Mouse (Mus musculus) liver, embryonic 13.5 days (tissue): ENCODE measurements around the gene Popdc2. TPM values are rescaled to one million over a fixed set of nuclear protein-coding genes. Genes with fewer than 3 reads are reported as not detected.

ENCODE experiments used
- ATAC-seq: fragments of 200-750 bp; cut with Nextera tagmentation; 2 replicates; pipeline ENCODE4 v1.8.0; 2017; ENCODE audit warnings: low read depth, mild to moderate bottlenecking, moderate number of reproducible peaks, moderate library complexity
- DNase-seq: peaks from one replicate; pipeline ENCODE4 v3.0.0; 2022
- H3K27ac ChIP-seq: fragments of 300-500 bp; sonication (generic); 2 replicates; pipeline ENCODE4 v1.5.1; 2015; ENCODE audit warnings: moderate library complexity, mild to moderate bottlenecking, inconsistent platforms
- H3K27me3 ChIP-seq: fragments of 300-500 bp; sonication (generic); 2 replicates; pipeline ENCODE4 v1.6.1; 2015; ENCODE audit warnings: mild to moderate bottlenecking, inconsistent platforms
- H3K36me3 ChIP-seq: fragments of 300-500 bp; sonication (generic); 2 replicates; pipeline ENCODE4 v1.6.1; 2015; ENCODE audit warnings: mild to moderate bottlenecking, inconsistent platforms
- H3K4me1 ChIP-seq: fragments of 300-500 bp; sonication (generic); replicated peaks from 2 replicates; pipeline ENCODE4 v1.6.1; 2015; ENCODE audit warnings: inconsistent platforms
- H3K4me2 ChIP-seq: fragments of 300-500 bp; sonication (generic); 2 replicates; pipeline ENCODE4 v1.6.1; 2015; ENCODE audit warnings: inconsistent platforms, mild to moderate bottlenecking, moderate library complexity
- H3K4me3 ChIP-seq: fragments of 300-500 bp; sonication (generic); replicated peaks from 2 replicates; pipeline ENCODE4 v1.5.1; 2015; ENCODE audit warnings: mild to moderate bottlenecking, inconsistent platforms
- H3K9ac ChIP-seq: fragments of 300-500 bp; sonication (generic); 2 replicates; pipeline ENCODE4 v1.6.1; 2015; ENCODE audit warnings: mild to moderate bottlenecking, inconsistent platforms
- H3K9me3 ChIP-seq: fragments of 300-500 bp; sonication (generic); replicated peaks from 2 replicates; pipeline ENCODE4 v1.6.1; 2016; ENCODE audit warnings: inconsistent platforms
- WGBS: fragments of 180-500 bp; shearing (Covaris S2); methylation state at CpG from one replicate; pipeline ENCODE4 v1.1.7; 2015; ENCODE audit not compliant: insufficient replicate concordance; 5-methylcytosine and 5-hydroxymethylcytosine counted together
- polyA plus RNA-seq: library from polyadenylated mRNA; unstranded; fragments of >200 nt; fragmentation: Nextera tagmentation; extraction: Ambion mirVana; gene quantifications from 2 replicates; pipeline ENCODE4 v1.2.1, GENCODE M21; 2015

Gene Popdc2
- polyA plus RNA-seq, 1 experiment from 2014 or later, result 24.2 TPM

DNA sequence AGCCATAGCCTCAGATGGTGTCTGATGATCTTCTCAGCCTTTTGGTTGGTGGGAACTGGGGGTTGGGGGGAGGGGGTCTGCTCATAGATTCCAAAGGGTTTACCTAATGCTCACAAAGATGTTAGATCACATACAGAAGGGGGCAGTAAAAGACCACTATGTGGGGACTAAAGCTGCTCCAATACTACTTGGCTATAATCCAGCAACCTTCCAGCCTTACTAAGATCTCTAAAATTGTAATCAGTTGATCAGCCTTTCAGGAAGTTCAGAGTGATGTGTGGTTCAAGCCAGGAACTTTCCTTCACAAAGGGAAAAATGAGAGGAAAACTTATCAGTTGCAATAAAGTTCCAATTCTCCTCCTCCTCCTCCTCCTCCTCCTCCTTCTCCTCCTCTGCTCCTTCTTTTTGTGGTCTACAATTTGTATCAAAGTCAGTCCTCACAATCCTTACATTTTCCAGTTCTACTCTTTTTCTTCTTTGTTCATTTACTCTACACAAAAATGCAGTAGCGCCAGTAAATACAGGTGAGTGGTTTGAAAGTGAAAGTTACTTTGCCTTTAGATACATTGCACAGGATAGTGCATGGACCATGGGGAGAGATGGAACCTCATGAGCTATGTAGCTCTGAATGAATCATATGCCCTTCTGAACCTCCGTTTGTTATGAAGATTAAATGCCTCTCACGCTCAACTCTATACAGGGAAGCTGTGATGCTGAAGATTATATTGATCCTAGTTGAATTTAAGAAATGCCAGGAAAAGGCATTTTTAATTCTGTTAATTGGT, 16.9 kb upstream of the Popdc2 start:
- Histone ChIP-seq H3K36me3 (peaks cover 11% of the 10 kb centered on the region), H3K9ac (no peak overlapping the region), H3K27ac (no peak overlapping the region), H3K27me3 (peaks cover 8% of the 10 kb centered on the region), H3K9me3 (no peaks in the 10 kb centered on the region), H3K4me2 (no peak overlapping the region), H3K4me1 (peaks cover 52% of the 10 kb centered on the region), H3K4me3 (no peak overlapping the region)
- ATAC-seq (no peak), DNase-seq (no peak)
- 72% methylated on average over 3 of the region's 3 CpGs for WGBS

DNA sequence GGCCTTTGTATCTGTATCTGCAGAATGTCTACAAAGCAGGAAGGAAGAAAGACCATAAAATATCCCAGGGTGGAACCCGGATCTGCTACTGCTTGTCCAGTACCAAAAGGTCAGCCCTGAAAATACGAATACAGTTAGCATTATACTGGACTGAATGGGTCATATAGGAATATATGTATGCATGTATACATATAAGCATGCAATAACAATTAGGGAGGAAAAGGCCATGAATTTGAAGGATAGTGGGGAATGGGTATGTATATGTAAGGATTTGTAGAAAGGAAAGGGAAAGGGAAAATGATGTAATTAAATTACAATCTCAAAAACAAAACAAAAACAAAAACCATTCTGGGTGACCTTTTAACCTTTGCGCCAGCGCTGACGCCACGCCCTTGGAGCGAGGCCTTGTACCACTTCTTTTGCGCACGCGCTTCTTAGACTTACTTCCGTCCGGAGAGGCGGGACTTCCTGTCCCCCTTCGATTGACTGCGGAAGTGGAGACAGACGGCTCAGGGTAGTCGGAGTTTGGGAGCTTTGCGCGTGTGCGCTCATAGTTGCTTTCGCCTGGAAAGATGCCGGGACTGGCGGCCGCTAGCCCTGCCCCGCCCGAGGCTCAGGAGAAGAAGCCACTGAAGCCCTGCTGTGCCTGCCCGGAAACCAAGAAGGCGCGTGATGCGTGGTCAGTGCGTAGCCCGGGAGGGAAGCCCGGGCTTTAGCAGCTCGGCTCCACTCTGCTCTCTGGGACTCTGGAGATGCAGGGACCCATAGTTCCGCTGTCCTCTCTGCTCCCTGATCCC, 15.3 kb upstream of the Popdc2 start, which contains the start of the genes Cox17 and Gm21987:
Gene Cox17 (plus strand): TSS at position 463 of the 797 bp plus-strand sequence.
Gene Gm21987 (plus strand): TSS at position 512 of the 797 bp plus-strand sequence.
- H3K4me1 ChIP-seq, result peaks cover 63% of the 10 kb centered on the region
- peak within 1 kb of the TSS; percentile 96 for H3K27ac ChIP-seq
- peaks cover 27% of the 10 kb centered on the region for H3K36me3 ChIP-seq
- peak within 1 kb of the TSS; percentile 93 for H3K9ac ChIP-seq
- H3K9me3 ChIP-seq, result no peaks in the 10 kb centered on the region
- peak; percentile 89 for DNase-seq
- H3K4me2 ChIP-seq, result peak within 1 kb of the TSS; percentile 88
- 1% methylated on average over 35 of the region's 35 CpGs for WGBS
- H3K27me3 ChIP-seq, result peaks cover 3% of the 10 kb centered on the region; the same call in 1 of the 2 replicates
- peak within 1 kb of the TSS; percentile 89 for H3K4me3 ChIP-seq
- peak; percentile 95 for ATAC-seq

DNA sequence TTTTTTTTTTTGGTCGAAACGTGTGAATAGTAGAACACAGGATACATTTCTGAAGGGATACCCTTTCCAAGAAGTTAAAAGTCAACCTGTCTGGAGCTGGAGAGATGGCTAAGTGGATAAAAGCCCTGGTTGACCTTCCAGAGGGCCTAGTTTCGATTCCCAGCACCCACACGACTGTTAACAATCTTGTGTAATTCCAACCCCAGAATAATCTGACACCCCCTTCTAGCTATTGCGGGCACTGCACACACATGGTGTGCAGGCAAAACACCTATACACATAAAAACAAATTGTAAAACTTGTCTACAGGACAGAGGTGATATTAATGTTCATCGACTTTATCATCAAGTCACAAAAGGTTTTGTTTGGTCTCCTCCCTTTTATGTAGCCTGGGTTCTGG, 14.4 kb upstream of the Popdc2 start:
- Histone ChIP-seq H3K4me2 (peak overlapping the region; percentile 88), H3K9ac (peak overlapping the region; percentile 93), H3K36me3 (peaks cover 34% of the 10 kb centered on the region), H3K4me3 (peak overlapping the region; percentile 89), H3K27me3 (no peaks in the 10 kb centered on the region), H3K27ac (peak overlapping the region; percentile 96), H3K4me1 (peaks cover 65% of the 10 kb centered on the region), H3K9me3 (no peaks in the 10 kb centered on the region)
- ATAC-seq (no peak), DNase-seq (no peak)
- 26% methylated on average over 6 of the region's 6 CpGs for WGBS

DNA sequence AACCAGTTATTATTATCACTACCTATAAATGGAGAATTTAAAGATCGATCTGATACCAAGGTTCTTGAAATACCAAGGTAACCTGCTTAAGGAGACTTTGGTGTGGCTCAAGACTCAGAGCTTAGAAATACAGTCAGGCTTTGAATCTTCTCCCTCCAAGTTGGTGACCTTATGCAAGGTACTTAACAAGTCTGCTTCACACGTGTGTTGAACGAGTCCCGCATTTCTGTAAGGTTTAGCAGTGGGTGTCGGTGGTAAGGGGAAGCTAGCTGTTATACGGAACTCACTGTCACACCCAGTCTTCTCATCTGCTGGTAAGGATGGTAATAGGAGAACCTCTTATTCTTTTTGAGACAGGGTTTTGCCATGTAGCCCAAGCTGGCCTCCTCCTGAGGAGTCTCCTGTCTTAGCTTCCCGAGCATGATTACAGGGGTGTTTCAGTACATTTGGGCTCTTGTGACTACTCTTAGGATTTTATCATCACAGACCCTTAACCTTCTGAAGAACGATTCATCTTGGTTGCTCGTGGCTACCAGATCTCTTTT, 13.7 kb upstream of the Popdc2 start:
- no peak for ATAC-seq
- Histone ChIP-seq H3K27ac (peak overlapping the region; percentile 40), H3K4me2 (peak overlapping the region; percentile 88), H3K36me3 (peaks cover 38% of the 10 kb centered on the region), H3K9me3 (no peaks in the 10 kb centered on the region), H3K9ac (peak overlapping the region; percentile 93), H3K4me1 (peaks cover 65% of the 10 kb centered on the region), H3K4me3 (peak overlapping the region; percentile 89), H3K27me3 (no peaks in the 10 kb centered on the region)
- 49% methylated on average over 9 of the region's 9 CpGs for WGBS
- no peak for DNase-seq

DNA sequence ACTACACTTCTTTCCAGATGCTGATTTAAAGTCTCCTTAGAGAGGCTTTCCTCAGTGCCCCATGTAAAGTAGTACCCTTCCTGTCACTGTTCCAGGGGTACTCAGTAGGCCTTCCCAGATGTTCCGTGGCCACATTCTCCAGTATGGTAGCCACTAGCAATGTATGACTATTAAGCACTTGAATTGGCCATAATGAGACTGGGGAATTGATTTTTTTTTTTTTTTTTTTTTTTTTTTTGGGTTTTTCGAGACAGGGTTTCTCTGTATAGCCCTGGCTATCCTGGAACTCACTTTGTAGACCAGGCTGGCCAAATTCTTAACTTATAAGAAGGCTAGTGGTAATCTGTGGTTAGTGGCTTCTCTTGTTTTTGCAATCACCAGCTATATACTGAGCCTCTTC, 12.1 kb upstream of the Popdc2 start:
- H3K27ac ChIP-seq, result peak overlapping the region; percentile 85
- 71% methylated on average over 2 of the region's 2 CpGs for WGBS
- peaks cover 74% of the 10 kb centered on the region for H3K4me1 ChIP-seq
- H3K9me3 ChIP-seq, result no peaks in the 10 kb centered on the region
- peak overlapping the region; percentile 20 for H3K4me3 ChIP-seq
- peak overlapping the region; percentile 61 for H3K9ac ChIP-seq
- H3K36me3 ChIP-seq, result peaks cover 44% of the 10 kb centered on the region
- ATAC-seq (no peak), DNase-seq (no peak)
- no peaks in the 10 kb centered on the region for H3K27me3 ChIP-seq
- H3K4me2 ChIP-seq, result peak overlapping the region; percentile 56

DNA sequence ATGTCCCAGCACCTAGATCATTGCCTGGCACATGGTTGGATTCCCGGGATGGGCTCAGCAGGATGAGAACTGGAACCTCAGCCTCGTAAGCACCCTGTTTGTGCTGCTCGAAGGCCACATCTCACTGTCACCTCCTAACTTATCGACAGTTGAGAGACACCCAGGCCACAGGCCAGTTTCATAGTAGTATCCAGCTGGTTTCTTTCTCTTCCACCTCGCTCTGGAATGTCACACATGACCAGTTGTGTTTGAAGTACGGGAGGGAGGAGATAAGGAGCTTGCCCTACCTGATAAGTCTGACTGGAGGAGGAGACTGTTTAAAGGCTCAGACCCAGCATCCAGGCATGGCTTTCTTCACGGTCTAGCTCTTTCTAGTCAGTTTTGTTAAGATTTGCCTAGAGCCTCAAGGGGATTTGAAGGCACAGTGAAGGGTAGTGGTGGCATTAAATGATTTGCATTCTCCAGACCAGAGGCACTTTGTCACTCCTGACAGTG, 11.6 kb upstream of the Popdc2 start:
- Histone ChIP-seq H3K36me3 (peaks cover 44% of the 10 kb centered on the region), H3K27me3 (no peaks in the 10 kb centered on the region), H3K27ac (peak overlapping the region; percentile 85), H3K4me1 (peaks cover 73% of the 10 kb centered on the region), H3K4me3 (peak overlapping the region; percentile 20), H3K9ac (peak overlapping the region; percentile 61), H3K4me2 (peak overlapping the region; percentile 56), H3K9me3 (no peaks in the 10 kb centered on the region)
- ATAC-seq, result peak; percentile 64
- WGBS, result 28% methylated on average over 7 of the region's 7 CpGs
- DNase-seq, result peak; percentile 57

DNA sequence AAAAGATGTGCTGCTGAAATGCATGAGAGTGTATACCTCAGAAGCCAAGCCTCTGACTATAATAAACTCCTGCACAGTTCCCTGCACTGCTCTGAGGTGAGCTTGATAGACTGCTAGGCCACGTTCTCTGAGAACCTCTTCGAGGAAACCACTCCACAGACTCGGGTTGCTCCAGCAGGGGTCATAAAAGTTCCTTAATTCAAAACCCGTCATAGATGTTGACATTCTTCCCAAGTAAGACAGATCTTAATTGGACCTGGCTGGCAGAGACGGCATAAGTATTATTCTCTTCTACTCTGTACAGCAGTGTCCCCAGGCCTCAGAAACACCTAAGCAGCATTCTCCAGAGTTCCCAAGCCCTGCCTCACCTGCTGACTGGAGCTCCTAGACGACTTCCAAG, 11.1 kb upstream of the Popdc2 start:
- no peak overlapping the region for H3K4me3 ChIP-seq
- no peaks in the 10 kb centered on the region for H3K27me3 ChIP-seq
- H3K36me3 ChIP-seq, result peaks cover 44% of the 10 kb centered on the region
- no peaks in the 10 kb centered on the region for H3K9me3 ChIP-seq
- no peak for ATAC-seq
- peak overlapping the region; percentile 61 for H3K9ac ChIP-seq
- peaks cover 67% of the 10 kb centered on the region for H3K4me1 ChIP-seq
- peak overlapping the region; percentile 85 for H3K27ac ChIP-seq
- no peak for DNase-seq
- 60% methylated on average over 6 of the region's 6 CpGs for WGBS
- peak overlapping the region; percentile 56 for H3K4me2 ChIP-seq

DNA sequence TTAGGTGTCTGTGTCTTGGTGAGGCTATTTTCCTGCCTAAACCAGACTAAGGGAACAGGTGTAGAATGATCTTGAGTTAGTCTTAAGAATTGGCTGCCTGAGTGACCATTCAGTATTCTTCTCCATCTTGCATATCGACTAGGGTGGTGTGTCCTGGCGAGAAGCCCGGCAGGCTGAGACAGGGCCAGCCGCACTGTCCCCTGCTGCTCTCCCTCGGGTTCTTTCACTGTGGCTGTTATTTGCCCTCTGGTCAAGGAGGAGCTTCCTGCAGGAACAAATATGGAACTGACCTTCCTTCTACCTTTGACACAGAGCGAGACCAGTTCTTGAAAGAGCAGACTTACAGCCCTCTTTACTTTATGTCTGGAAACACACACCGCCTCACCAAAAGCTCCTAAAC, 10.0 kb upstream of the Popdc2 start:
- Histone ChIP-seq H3K4me3 (no peak overlapping the region), H3K9me3 (no peaks in the 10 kb centered on the region), H3K4me1 (peaks cover 63% of the 10 kb centered on the region), H3K9ac (no peak overlapping the region), H3K27ac (peak overlapping the region; percentile 54), H3K27me3 (no peaks in the 10 kb centered on the region), H3K36me3 (peaks cover 44% of the 10 kb centered on the region), H3K4me2 (no peak overlapping the region)
- ATAC-seq (no peak), DNase-seq (no peak)
- WGBS, result 77% methylated on average over 7 of the region's 7 CpGs

DNA sequence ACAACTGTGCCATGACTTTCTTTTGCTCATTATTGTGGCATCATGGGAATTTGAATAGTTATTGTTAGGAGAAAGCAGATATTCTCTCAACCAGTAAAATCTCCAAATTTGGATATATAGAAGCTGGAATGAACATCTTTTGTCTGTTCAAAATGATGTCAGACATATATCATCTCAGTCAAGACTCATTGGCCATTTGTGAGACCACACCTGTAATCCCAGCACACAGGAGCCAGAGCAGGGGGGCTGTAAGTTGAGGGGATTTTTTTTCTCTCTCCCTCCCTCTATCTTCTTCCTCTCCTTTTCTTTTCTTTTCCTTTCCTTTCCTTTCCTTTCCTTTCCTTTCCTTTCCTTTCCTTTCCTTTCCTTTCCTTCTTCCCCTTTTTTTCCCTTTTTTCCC, 9.2 kb upstream of the Popdc2 start:
- Histone ChIP-seq H3K9ac (no peak overlapping the region), H3K27me3 (no peaks in the 10 kb centered on the region), H3K36me3 (peaks cover 45% of the 10 kb centered on the region), H3K4me2 (no peak overlapping the region), H3K27ac (no peak overlapping the region), H3K4me1 (peaks cover 59% of the 10 kb centered on the region), H3K4me3 (no peak overlapping the region), H3K9me3 (no peaks in the 10 kb centered on the region)
- DNase-seq (no peak), ATAC-seq (no peak)

DNA sequence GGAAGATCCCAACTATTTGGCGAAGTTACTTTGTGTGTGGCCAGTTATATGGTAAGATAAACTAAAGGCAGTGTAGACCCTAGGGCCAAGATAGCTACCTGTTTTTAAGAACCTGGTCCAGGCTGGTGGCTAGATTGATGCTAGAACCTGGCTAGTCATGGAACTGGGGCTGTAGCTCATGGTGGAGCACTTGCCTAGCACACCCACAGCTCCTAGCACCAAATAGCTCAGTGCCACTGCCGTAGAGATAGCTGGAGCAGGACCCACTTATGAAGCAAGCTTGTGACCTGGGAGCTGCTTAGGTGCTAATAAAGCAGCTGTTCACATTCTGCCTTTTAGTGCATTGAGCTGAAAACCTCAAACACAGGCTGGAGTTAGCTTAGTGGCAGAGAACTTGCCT, 8.4 kb upstream of the Popdc2 start:
- no peak for DNase-seq
- Histone ChIP-seq H3K4me1 (peaks cover 51% of the 10 kb centered on the region), H3K4me2 (no peak overlapping the region), H3K36me3 (peaks cover 48% of the 10 kb centered on the region), H3K9me3 (no peaks in the 10 kb centered on the region), H3K27ac (peak overlapping the region; percentile 37), H3K27me3 (no peaks in the 10 kb centered on the region), H3K9ac (no peak overlapping the region), H3K4me3 (no peak overlapping the region)
- ATAC-seq, result no peak
- 63% methylated on average over 2 of the region's 2 CpGs for WGBS
